Mouse (Mus musculus) testis, adult 10 weeks (tissue): ENCODE results near the gene Fkbp14. TPM values are rescaled to one million over a fixed set of nuclear protein-coding genes. Genes with fewer than 3 reads are reported as not detected.

Experiments used
- polyA plus RNA-seq: library from polyadenylated mRNA; stranded (reverse); fragments of 350-450 nt; fragmentation: Illumina TruSeq; extraction: RNeasy Lipid Tissue Mini Kit (QIAGEN cat#74804); gene quantifications from one replicate; pipeline ENCODE4 v1.2.3, GENCODE M21; 2014; ENCODE audit warnings: low read depth, low replicate concordance

Gene Fkbp14
- 28.9 TPM for polyA plus RNA-seq

DNA sequence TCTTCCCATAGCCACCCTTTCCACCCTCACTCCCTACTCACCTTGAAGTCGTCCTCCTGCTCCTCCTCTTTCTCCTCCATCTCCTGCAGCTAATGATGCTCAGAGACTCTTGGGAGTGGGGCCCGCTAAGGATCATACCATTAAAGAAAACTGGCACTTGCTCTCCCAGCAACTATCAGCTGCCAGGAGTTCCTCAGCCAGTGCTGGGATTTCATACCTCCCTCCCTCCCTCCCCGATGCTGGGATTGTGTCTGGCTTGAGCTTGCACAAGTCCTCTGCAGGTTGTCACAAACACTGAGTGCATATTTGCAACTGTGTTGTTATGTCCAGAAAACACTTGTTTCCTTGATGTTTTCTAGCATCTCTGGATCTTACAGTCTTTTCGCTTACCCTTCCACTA is at the start of gene Fkbp14:
Gene Fkbp14, minus strand, starts transcription at position 101 of the 400 bp plus-strand sequence.

DNA sequence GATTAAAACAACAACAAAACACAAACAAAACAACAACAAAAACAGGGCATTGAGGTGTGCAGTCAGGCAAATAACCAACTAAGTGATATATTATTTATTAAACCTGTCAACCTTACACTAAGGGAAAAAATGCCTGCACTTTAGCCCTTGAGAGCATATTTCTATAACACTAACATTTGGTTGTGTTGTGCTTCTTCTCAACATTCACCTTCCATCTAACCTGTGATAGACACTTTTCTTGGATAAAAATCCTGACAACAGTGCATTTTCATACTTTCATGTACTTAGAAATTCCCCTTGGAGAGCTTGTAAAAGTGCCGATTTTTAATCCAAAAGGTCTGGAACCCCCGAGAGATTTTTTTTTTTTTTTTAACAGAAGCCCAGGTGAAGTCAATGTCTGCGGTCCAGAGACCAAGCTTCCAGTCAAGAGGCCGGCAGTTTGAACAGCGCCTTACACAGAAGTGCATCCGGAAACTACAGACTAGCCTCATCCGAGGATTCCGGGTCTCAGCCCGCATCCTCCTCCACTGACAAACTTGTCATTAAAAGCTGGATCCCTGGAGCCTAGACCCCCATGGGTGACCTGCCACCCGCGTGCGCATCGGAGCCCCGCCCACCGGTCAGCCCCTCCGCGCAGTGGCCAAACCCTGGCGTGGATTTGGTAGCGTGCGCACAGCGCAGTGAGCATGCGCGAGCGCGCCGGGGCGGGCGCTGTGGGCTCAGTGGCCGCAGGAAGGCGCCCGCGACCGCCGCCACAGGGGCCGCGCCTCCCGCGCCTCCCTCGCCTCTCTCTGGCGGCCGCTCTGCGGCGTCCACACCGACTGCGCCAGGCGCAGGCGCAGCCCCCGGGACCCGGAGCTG is 2.4 kb downstream of the Fkbp14 start, which contains the start of gene Plekha8:
Gene Plekha8, plus strand, starts transcription at position 643 of the 861 bp plus-strand sequence.

DNA sequence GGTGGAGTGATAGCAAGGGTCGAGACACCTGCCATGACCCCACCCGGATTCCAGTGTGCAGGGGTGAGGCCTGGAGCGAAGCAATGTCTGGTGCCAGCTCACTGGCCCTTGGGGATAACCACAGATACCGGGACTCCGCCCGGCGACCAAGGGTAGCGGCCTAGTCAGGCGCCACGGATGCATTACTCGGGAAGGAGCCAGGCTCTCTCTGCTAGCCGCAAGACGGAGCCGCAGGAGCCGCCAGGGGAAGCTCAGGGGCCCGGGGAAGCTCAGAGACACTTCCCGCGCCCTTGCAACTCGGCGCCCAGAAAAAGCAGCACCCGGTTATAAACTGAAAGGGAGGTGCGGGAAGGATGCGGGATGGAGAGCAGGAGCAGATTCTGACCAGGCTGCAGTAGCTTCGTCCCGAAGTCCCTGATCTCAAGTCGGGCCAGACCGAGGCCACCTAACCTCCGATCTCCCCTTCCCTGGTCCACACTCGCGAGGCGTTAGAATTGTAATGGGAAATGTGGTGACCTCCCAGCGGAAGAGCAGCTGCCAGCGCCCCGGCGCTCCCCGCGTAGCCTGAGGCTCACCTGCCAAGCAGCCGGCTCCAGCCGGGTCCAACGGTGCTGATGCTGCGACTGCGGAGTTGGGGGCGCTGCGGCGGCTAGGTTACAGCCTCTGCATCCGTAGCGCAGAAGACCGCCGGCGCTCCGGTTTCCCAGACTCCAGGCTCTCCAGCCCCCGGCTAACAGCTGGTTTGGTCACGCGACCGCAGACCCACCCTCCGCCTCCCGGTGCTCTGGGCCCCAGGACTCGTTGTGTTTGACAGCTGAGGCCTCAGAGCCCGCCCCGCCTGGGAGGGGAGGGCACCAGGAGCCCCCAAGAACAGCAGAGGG is 31.2 kb downstream of the Fkbp14 start, which contains the start of gene Scrn1:
Gene Scrn1, minus strand, starts transcription at position 825 of the 881 bp plus-strand sequence.

Other genes starting within 250 kb of the Fkbp14 start
- 25.4 TPM for gene Wipf3, start 167.7 kb downstream of the Fkbp14 start, polyA plus RNA-seq
- 5.1 TPM for gene Scrn1, start 30.8 kb downstream of the Fkbp14 start, polyA plus RNA-seq
- gene Plekha8, start 2.2 kb downstream of the Fkbp14 start, polyA plus RNA-seq = 40.2 TPM
- gene Mturn, start 84.3 kb upstream of the Fkbp14 start, polyA plus RNA-seq = 7.3 TPM
- gene Znrf2, start 219.6 kb upstream of the Fkbp14 start, polyA plus RNA-seq = 89.5 TPM